Mouse (Mus musculus): ENCODE measurements around the gene Zdhhc12.
"Not testable (repeated sequence)": the region's sequence is repeated elsewhere in the genome, so short reads cannot be mapped to it uniquely, and the experiment has no call there.

The Zdhhc12 gene

DNA sequence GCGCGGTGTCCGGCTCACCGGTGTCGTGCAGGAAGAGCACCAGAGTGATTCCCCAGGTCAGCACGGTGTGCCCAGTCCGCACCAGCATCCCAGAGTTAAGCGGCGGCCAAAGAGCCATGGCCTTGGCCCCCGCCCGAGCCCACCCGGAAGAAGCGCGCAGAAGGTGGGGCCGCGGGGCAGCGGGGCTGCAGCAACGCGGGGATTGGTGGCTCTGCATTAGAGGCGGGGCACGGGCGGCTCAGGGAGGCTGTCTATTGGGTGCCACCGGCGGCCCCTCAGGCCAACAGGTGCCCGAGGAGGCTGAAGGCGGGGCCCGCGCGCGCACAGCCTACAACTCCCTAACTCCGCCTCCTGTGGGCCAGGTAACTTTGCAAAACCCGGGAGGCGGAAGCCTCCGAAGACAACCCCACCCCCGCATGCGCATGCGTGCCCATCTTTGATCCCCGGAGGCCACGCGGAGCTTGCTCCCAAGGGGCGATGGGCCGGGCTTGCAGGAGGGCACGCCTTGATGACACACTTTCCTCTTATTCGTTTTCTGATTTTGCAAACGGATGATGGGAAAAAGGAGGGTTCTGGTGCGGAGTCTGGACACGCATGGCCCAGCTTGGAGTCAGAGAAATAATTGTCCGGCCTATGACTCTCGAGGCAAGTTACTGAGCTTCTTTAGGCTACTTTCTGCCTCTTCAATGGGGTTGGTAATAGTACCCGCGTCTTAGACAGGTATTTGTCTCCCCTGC lies at the start of gene Zdhhc12:
TSS of gene Zdhhc12 (minus strand) at position 178 of the 737 bp plus-strand sequence.
- peak; percentile 100 for DNase-seq

DNA sequence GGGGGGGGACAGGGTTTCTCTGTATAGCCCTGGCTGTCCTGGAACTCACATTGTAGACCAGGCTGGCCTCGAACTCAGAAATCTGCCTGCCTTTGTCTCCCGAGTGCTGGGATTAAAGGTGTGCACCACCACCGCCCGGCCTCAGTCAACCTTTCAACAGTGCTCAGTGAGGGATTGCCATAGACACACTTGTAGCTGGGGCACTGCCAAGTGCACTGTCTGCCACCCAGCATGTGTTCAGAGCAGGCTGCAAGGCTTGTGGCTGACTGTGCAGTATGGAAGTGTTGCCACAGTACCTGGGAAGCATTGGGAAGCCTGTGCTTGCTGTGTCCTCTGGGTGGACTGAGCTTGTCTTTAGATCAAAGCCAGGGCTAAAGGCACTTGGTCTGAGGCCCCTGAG lies 46.6 kb upstream of the Zdhhc12 start:
- peak; percentile 68 for DNase-seq

DNA sequence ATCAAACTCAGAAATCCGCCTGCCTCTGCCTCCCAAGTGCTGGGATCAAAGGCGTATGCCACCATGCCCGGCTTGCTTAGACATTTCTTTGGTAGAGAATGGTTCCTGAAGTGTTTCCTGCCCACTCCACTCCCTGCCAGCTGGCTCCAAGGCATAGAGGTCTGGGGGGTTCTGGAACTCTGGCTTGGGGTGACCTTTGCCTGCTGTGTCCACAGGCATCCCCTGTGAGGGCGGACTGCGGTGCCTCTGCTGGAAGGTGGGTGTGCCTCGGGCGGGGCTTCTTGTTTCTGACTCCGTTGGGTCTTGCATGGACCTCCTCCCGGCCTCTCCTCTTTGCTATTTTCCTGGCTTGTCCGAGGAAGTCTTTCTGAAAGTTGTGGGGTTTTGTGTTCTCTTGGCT lies 43.0 kb upstream of the Zdhhc12 start:
- DNase-seq: no peak

DNA sequence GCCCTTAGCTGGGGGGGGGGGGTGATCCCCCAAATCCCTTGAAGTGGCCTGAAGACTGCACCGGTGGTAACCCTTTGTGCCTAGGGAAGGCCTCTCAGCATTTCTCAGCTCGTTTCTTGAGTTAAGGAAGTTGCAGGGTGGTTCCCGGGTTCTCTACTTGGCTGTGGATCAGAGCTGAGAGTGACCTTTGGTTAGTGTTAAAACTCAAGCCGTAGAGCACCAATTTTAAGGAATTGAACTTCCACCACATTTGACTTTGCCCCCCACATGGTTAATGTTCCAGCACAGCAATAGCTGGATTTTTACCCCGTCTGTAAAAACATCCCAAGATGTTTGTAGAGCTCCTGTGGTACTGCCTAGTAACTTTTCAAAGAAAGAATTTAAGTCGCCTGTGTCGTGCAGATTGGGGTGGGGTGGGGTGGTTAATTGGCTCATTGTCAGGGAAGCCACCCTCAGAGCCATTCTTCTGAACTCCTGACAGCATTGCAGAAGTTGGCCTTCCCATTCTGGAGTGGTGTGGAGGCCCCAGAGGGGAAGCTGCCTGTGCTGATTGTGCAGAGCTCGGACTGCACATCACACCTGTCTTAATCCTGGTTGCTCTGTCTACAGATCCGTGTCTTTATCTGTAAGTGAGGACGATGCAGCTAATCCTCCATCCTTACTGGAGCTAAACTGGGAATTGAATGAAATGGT lies 41.6 kb upstream of the Zdhhc12 start:
- peak; percentile 91 for DNase-seq

DNA sequence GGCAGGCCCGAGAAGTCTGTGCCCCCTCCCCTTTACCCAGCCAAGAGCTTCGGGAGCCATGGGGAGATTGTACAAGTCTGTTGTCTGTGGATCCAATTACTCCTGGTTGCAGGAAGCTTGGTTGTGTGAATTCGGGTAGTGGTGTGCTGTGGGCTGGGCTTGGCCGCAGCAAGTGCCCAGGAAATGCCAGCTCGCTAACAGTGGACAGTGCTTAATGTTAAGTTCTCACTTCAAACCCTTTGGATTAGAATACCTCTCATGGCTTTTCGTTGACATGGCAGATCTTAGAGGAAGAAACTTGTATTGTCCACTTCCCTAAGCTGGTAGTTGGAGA lies 40.9 kb upstream of the Zdhhc12 start:
- no peak for DNase-seq

DNA sequence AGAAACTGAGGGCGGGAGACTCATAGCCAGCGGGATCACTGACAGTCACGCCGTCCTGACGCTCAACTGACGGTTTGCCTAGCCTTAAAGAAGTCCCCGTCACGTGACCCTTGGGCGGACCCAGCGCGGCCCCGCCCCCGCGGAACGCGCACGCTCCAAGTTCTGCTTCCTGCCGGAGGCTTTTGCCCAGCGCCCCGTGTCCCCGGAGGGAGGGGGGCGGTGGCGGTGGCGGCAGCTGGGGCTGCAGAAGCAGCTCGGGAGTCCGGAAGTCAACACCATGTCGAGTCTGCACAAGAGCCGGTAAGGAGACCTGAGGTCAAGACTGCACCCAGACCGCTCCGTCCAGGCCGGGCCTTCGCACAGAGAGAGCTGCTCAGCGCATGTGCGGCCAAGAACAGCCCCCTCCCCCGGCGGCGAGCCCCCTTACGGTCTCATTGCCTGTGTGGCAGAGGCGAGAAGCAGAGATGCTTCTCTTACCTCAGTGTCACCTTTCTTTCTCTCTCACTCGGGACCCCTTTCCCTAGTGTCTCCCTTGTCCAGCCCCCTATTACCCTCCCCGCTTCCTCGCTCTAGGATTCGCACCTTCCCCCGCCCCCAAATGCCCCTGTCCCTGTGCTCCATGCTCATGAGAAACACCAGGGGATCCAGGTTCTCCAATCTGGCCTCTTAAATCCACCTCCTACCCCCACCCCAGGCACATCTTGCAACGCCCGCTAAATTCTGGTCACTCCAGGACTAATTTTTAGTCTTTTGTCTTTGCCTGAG lies 40.3 kb upstream of the Zdhhc12 start, which contains the start of gene Tbc1d13:
TSS of gene Tbc1d13 (plus strand) at position 134 of the 765 bp plus-strand sequence.
- DNase-seq: peak; percentile 100

DNA sequence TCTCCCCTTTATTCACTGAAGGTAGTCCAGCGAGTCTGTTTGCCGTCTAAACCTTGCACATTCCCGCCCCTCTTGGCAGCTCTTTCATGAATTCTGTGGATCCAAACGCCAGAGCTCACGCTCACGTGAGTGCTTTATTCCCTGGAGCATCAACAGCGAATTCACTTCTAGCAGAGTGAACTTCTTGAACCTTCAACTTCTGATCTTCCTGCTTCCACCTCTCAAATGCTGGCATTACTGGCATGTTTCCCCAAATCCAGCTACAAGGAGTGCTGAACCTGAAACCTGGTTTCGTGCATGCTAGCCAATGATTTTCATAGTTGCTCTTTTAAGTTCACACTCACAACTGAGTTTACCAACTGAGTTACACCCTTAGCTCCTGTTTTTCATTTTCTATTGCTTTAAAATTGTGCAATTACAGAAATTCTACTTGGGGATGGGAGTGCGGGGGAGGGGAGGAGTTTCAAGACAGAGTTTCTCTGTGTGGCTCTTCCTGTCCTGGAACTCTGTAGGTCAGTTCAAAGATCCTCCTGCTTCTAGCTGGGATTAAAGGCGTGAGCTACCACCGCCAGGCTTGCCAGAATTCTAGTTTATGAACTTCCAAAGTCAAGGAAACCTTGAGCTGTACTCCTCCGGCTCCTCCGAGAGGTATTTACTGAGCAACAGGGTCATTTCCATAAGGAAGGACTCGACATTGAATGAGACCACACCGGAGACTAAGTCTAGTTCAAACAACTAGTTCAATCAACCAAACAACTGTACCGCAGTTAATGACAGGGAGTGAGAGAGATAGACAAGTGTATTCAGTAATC lies 39.6 kb upstream of the Zdhhc12 start:
- peak; percentile 95 for DNase-seq

DNA sequence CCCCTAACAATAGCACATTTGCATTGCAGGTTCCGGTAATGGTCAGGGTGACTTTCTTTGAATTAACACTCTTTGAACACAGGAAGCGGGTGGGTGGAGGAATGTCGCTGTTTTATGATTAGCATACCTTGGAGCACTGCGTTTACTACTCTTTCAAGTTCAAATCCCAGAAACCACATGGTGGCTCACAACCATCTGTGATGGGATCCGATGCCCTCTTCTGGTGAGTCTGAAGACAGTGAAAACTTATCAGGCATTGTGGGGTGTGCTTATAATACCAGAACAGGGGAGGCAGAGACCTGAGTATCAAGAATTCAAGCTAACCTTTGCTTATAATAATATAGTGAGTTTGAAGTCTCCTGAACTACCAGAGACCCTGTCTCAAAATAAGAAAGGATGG lies 37.8 kb upstream of the Zdhhc12 start:
- not testable (repeated sequence) for DNase-seq

DNA sequence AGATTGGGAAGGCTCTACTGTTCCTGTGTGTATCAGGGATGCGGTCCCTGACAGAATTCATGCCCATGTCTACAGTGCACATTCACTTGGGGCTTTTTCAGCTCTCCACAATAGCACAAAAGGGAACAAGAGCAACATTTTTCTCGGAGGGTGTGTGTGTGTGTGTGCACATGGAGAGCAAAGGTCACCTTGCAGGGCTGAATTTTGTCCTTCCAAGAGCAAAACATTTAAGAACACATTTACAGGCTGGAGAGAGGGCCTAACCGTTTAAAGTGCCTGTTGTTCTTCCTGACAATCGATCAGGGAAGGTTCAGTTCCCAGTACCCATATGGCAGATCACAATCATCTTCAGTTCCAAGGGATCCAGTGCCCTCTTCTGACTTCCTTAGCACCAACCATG lies 36.7 kb upstream of the Zdhhc12 start:
- DNase-seq: no peak

DNA sequence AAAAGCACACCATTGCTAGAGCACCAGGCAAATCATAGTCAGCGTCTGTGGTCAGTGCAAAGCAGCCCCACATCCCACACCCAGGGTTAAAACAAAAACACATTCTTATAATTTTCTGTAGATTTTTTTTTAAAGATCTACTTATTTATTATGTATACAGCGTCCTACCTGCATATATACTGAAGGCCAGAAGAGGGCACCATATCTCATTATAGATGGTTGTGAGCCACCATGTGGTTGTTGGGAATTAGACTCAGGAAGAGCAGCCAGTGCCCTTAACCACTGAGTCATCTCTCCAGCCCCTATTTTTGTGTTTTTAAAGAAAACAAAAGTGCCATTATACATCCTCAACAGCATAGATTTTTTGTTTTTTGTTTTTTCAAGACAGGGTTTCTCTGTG lies 35.3 kb upstream of the Zdhhc12 start:
- no peak for DNase-seq

DNA sequence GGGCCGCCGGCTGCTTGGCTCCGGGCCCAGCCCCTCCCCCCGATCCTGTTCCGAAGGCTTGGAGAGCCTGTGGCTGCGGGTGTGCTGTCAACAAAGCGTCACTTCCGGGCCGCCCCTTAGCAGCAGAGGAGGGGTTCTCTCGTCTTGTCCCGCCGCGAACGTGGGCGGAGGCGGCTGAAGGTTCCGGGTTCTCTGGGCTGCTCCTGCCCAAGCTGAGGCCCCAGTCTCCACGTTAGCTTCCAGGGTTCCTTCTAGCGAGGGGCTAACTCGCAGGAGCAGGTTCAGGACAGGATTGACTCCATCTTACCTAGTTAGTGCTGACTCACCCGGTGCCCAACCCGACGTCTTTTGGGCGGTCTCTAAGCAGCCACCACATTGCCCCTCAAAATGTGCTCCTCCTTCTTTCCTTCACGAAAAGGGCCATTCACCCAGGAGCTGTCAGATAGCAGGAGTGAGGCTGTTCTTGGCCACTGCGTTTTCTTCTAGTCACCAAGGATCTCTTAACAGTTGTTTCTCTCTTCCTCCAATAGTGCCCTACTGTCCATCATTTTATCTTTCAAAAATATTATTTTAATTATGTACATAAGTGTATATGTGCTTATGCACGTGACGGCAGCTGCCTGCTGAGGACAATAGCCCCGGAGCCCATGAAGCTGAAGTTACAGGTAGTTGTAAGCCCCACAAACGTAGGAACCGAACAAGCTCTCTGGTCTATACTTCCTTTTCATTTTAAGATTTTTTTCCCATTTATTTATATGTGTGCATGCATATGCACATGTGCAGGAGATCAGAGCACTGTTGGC lies 31.2 kb upstream of the Zdhhc12 start, which contains the start of gene Zer1:
TSS of gene Zer1 (minus strand) at position 114 of the 803 bp plus-strand sequence.
- peak; percentile 100 for DNase-seq

DNA sequence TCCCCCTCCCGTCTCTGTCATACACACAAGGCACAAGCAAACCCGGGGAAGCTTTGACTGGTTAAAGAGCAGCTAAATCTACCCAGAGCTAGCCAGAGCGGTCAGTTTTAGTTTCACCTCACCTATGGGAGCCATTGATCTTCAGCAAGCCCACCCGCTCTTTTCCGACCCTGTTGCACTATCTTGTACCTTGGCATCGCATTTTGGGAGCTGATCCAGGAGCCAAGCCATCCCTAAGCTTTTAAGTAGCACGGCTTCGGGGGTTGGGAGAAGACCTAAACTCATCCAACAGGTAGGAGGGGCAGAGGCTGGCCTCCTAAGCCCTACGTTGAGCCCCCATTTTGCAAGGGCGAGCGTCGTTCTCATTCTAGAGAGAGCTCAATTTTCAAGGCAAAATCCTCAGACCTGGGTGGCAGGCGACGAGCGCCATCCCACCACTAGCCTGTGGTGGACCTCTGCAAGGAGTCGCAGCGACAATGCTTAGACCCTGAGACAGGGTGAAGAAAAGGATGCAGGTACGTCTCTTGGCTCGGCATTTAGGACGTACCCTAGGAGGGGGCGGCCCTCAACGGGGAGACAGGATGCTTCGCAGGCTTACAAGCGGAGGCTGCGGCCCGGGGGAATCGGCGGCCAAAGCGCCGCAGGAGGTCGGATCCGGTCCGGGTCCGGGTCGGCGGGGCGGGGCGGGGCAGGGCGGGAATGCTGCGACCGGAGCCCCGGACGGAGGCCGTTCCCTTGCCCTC lies 30.5 kb upstream of the Zdhhc12 start:
- DNase-seq: peak; percentile 94

DNA sequence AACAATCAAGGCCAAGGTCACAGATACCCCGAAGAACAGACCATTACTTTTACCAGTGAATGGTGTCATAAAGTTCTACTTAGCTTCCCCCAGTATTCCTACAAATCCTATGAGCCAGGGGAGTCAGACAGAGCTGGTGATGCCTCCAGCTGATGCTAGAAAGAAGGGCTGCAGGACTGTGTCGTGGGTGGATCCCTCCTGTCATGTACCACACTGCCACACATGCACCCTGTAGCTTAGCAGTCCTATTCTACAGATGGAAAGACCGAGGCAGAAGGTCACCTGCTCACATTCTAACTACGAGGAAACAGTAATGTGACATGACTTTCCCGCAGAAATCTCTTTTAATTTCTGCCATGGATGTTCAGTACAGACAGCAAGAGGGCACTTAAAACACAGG lies 29.3 kb upstream of the Zdhhc12 start:
- no peak for DNase-seq

DNA sequence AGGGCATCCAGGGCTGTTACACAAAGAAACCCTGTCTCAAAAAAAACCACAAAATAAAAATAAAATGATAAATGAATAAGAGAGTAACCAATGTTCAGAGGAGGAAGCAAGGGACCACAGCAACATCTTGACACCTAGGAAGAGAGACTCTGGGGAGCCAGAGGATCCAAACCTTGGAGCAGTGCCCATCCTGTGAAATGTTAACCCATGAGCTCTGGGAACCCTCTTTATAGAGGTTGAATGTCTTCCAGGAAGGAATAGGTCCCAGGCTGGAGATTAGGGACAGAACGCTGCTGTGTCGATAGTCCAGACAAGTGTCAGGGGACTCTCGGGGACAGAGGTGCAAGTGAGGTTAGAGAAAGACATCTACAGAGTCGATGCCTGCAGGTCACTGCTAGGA lies 26.8 kb upstream of the Zdhhc12 start:
- DNase-seq: no peak

DNA sequence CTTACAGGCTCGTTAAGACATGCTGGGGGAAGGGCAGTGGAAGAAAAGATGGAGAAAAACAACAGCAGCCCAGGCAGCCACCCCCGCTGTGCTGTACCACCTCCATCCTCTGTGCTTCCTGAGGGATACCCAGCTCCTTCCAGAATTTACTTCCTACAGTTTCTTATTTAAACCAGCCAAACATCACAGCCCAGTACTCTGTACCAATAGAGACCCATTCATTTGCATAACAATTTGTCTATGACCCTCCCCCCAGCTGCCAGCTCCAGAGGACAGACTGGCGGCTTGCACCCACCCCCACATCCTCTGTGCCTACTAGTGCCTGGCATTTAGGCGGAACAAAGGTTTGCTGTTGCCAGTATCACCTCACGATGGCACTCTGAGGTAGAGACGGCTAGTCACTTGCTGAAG lies 26.2 kb upstream of the Zdhhc12 start:
- no peak for DNase-seq

DNA sequence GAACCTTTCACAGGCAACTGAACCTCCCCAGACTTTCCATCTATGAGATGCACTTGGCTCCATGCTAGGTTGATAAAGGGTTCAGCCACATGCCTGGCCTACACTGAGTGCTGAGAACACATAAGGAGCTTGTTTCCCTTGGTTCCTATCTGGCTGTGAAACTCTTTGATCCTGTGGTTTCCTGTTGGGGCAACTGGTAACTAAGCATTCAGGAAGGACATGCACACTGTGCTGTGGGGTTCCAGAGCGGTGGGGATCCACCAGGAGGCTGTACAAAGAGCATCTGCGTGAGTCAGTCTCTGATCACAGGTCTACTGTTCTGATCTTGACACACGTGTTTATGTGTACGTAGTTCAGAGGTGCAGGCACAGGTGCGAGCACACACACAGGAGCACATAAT lies 19.1 kb upstream of the Zdhhc12 start:
- DNase-seq: no peak

DNA sequence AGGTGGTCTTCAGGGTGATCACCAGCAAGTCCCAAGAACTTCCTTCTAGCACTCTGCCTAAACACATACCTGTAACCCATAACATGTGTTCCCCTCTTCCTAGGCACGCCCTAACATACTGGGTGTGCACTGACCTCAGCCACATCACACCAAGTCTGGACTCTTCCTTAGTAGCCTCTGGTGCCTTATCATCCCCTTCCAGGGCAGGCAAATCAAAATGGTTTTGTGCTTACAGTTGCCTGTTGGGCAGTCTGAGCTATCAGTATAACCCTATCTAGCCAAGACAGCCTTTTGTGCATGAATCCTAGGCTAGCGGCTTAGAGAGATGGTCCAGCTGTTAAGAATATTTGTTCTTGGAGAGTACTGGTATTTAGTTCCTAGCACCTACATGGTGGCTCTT lies 18.1 kb upstream of the Zdhhc12 start:
- no peak for DNase-seq

DNA sequence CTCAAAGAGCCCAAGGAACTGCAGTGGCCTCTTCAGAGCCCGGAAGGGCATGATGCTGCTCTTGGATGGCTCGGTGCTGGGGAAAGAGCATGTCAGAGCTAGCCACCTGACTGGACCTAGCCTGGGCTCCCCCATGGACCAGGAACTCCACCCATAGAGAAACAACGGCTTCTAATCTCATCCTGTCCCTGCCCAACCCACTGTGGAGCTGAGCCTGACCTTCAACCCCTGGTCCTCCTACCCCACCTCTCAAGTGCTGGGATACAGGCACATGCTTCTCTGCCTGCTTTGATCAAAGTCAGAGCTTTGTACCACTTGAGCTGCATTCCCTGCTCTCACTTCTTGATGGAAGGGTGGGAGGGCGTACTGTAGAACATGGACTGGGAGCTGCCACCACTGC lies 14.8 kb upstream of the Zdhhc12 start:
- DNase-seq: no peak

DNA sequence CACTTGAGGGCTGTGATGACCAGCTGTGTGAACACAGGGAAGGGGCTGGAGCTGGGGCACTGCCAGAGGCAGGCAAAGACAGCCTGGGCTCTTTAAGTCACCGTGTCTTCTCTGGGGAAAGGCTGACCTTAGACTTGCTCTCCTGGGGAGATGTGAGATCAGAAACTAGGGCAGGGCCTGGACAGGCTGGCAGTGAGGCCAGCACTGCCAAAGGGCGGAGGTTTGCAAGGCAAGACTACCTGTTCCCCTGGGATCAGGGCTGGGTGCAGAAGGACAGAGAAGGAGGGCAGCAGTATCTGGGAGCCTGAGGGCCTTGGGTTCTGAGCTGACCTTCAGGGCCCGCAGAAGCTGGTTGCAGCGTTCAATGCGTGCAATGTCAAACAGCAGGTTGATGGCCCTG lies 14.2 kb upstream of the Zdhhc12 start:
- no peak for DNase-seq

DNA sequence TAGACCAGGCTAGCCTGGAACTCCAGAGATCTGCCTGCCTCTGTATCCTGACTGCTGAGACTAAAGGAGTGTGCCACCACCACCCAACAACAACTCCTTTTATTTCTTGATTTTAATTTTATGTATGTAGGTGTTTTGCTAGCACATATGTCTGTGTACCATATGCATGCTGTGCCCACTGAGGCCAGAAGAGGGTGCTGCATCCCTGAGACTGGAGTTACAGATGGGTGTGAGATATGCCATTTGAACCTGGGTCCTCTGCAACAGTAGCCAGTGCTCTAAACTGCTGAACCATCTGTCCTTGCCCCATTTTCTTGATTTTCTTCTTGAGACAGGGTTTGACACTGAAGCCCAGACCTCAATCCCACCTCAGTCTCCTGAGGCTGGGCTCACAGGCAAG lies 12.9 kb upstream of the Zdhhc12 start:
- no peak for DNase-seq

DNA sequence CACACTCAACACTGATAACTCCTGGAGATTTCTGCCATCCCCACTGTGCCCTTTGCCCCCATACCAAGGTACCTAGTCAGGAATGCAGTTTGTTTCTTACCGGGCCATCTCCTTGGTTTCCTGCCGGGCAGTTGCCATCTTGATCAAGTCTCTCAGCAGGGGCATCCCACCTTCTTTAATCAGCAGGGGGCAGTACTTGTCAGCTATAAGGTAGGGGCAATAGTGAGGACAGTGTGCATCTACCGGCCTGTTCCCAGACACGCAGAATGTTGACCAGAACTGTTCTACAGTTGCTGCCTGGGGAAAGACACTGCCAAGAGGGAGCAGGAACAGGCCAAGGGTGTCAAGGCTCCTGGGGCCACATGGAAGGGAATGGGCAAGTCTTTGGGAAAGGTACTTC lies 6.8 kb upstream of the Zdhhc12 start:
- no peak for DNase-seq

Measured in heart, adult 11 months (tissue).